Mouse (Mus musculus) B cell, adult 2 months (primary cell): ENCODE data around the gene Top1.
"Not testable (repeated sequence)": the region's sequence is repeated elsewhere in the genome, so short reads cannot be mapped to it uniquely, and the experiment has no call there.

ENCODE experiments used
- DNase-seq, 2 experiments: peaks; one replicate each; pipeline ENCODE4 v3.0.0; 2022

The Top1 gene

GRCm38 (mm10) chr2:160630872-160631597 lies 14.7 kb upstream of the Top1 start:
- no peak for DNase-seq

- DNase-seq, result no peak
Measured at GRCm38 (mm10) chr2:160639911-160640717, 5.6 kb upstream of the Top1 start.

- DNase-seq, result no peak
Measured at GRCm38 (mm10) chr2:160641176-160641575, 4.5 kb upstream of the Top1 start.

- peak; percentile 62 to 66 for DNase-seq
Measured at GRCm38 (mm10) chr2:160646144-160646844, 606 bp downstream of the Top1 start.

GRCm38 (mm10) chr2:160646845-160647178 lies 1.1 kb downstream of the Top1 start:
- DNase-seq, result no peak

GRCm38 (mm10) chr2:160648097-160648496 lies 2.4 kb downstream of the Top1 start:
- DNase-seq, result no peak

- DNase-seq, result no peak
Measured at GRCm38 (mm10) chr2:160649072-160649471, 3.4 kb downstream of the Top1 start.

GRCm38 (mm10) chr2:160651165-160651564 lies 5.5 kb downstream of the Top1 start:
- DNase-seq, result no peak

- no peak for DNase-seq
Measured at GRCm38 (mm10) chr2:160653218-160653617, 7.5 kb downstream of the Top1 start.

- no peak for DNase-seq
Measured at GRCm38 (mm10) chr2:160655561-160655960, 9.9 kb downstream of the Top1 start.

GRCm38 (mm10) chr2:160656234-160656633 lies 10.5 kb downstream of the Top1 start:
- DNase-seq, result no peak

- no peak for DNase-seq
Measured at GRCm38 (mm10) chr2:160657801-160658442, 12.2 kb downstream of the Top1 start.

GRCm38 (mm10) chr2:160658811-160659210 lies 13.1 kb downstream of the Top1 start:
- no peak for DNase-seq

- DNase-seq, result no peak
Measured at GRCm38 (mm10) chr2:160664421-160664820, 18.7 kb downstream of the Top1 start.

GRCm38 (mm10) chr2:160664986-160665385 lies 19.3 kb downstream of the Top1 start:
- not testable (repeated sequence) for DNase-seq

- no peak for DNase-seq
Measured at GRCm38 (mm10) chr2:160667259-160667658, 21.6 kb downstream of the Top1 start.

- DNase-seq, result no peak
Measured at GRCm38 (mm10) chr2:160700271-160700670, 54.6 kb downstream of the Top1 start.

- DNase-seq, result no peak
Measured at GRCm38 (mm10) chr2:160701603-160702002, 55.9 kb downstream of the Top1 start.

GRCm38 (mm10) chr2:160702824-160703223 lies 57.1 kb downstream of the Top1 start:
- no peak for DNase-seq

GRCm38 (mm10) chr2:160707673-160708072 lies 62.0 kb downstream of the Top1 start:
- no peak for DNase-seq

- DNase-seq, result no peak
Measured at GRCm38 (mm10) chr2:160715463-160716030, 69.9 kb downstream of the Top1 start.

GRCm38 (mm10) chr2:160717269-160717668 lies 71.6 kb downstream of the Top1 start:
- peak; percentile 75 to 78 for DNase-seq

- no peak for DNase-seq
Measured at GRCm38 (mm10) chr2:160718811-160719210, 73.1 kb downstream of the Top1 start.
